Mouse (Mus musculus) stomach, embryonic 16.5 days (tissue): ENCODE measurements around the gene Tnpo1. TPM values are rescaled to one million over a fixed set of nuclear protein-coding genes. Genes with fewer than 3 reads are reported as not detected.

Experiments used
- ATAC-seq: fragments of 200-750 bp; cut with Nextera tagmentation; 2 replicates; pipeline ENCODE4 v1.8.0; 2017; ENCODE audit warnings: moderate number of reproducible peaks, moderate TSS enrichment; ENCODE audit not compliant: insufficient read depth, low FRiP score
- H3K27ac ChIP-seq: fragments of 300-500 bp; sonication (generic); 2 replicates; pipeline ENCODE4 v1.5.1; 2014; ENCODE audit warnings: low read length
- H3K27me3 ChIP-seq: fragments of 300-500 bp; sonication (generic); 2 replicates; pipeline ENCODE4 v1.6.1; 2014; ENCODE audit warnings: low read length, control low read depth, mixed read lengths; ENCODE audit not compliant: control insufficient read depth, insufficient read depth
- H3K36me3 ChIP-seq: fragments of 300-500 bp; sonication (generic); 2 replicates; pipeline ENCODE4 v1.6.1; 2014; ENCODE audit warnings: low read length; ENCODE audit not compliant: control insufficient read depth, insufficient read depth
- H3K4me1 ChIP-seq: fragments of 300-500 bp; sonication (generic); 2 replicates; pipeline ENCODE4 v1.6.1; 2014; ENCODE audit warnings: low read length, control low read depth, mixed read lengths; ENCODE audit not compliant: control insufficient read depth, insufficient read depth
- H3K4me2 ChIP-seq: fragments of 300-500 bp; sonication (generic); 2 replicates; pipeline ENCODE4 v1.6.1; 2014; ENCODE audit warnings: low read depth, low read length, mixed read lengths
- H3K4me3 ChIP-seq: fragments of 300-500 bp; sonication (generic); replicated peaks from 2 replicates; pipeline ENCODE4 v1.5.1; 2014; ENCODE audit warnings: mild to moderate bottlenecking, low read length
- H3K9ac ChIP-seq: fragments of 300-500 bp; sonication (generic); 2 replicates; pipeline ENCODE4 v1.6.1; 2014; ENCODE audit warnings: low read length
- H3K9me3 ChIP-seq: fragments of 300-500 bp; sonication (generic); replicated peaks from 2 replicates; pipeline ENCODE4 v1.6.1; 2016; ENCODE audit warnings: low read length, control low read depth; ENCODE audit not compliant: control insufficient read depth
- WGBS: fragments of 180-500 bp; shearing (Covaris S2); extraction: QIAGEN DNeasy Blood & Tissue Kit; methylation state at CpG from one replicate; pipeline ENCODE4 v1.1.7; 2014; 5-methylcytosine and 5-hydroxymethylcytosine counted together
- polyA plus RNA-seq: library from polyadenylated mRNA; unstranded; fragments of >200 nt; fragmentation: Nextera tagmentation; extraction: Ambion mirVana; gene quantifications from 2 replicates; pipeline ENCODE4 v1.2.1, GENCODE M21; 2015

The Tnpo1 gene
- polyA plus RNA-seq, 1 experiment from 2014 or later: 58.3 TPM

DNA sequence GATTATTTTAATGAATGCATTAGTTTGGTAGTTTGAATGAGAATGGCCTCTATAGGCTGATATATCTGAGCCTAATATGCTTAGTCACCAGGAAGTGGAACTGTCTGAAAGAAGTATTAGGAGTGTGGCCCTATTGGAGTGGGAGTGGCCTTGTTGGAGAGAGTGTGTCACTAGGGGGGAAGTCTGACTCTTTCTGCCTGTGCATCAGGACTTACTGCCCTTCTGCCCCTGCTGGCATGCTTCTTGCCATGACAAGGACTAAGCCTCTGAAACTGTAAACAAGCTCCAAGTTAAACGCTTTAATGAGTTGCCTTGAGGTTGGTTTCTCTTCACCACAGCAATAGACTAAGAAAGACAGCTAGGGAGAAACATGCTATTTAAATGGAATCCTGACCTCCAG lies 54.9 kb downstream of the Tnpo1 start:
- Histone ChIP-seq H3K27me3 (no peaks in the 10 kb centered on the region), H3K27ac (no peak overlapping the region), H3K4me3 (no peak overlapping the region), H3K9ac (no peak overlapping the region), H3K9me3 (no peaks in the 10 kb centered on the region), H3K4me2 (no peak overlapping the region), H3K4me1 (no peaks in the 10 kb centered on the region), H3K36me3 (peaks cover 31% of the 10 kb centered on the region)
- ATAC-seq: no peak
- WGBS: 47% methylated on average over 1 of the region's 1 CpGs

DNA sequence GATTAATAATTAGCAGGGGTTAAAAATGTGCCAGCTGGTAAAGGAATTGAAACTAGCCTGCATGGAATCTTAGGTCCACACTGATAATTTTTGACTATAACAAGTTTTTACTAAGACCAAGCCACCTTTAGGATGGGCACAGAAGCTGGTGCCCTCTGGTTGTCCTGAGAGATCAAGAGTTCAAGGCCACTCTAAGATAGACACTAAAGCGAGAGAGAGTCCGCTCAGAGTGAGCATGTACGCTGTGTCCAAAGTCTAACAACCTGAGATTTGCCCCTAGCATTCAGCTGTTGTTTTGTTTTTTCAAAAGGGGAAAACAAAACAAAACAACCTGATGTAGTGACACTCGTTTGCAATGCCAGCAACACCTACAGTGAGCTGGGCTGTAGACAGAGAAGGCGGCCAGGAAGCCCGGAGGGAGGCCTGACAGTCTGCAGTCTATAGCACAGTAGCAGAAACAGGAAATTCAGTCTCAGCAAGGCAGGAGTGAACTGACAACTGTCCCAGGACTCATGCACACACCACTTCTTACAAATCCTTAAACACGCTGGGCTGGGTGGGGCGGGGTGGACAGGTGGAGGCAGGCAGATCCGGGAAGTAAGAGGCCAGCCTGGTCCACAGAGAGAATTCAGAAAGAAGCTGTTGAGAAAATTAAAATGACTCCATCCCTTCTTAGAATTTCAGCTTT lies 57.8 kb downstream of the Tnpo1 start:
- Histone ChIP-seq H3K4me2 (no peak overlapping the region), H3K4me3 (no peak overlapping the region), H3K27ac (peak overlapping the region; percentile 67; the same call in 1 of the 2 replicates), H3K9me3 (no peaks in the 10 kb centered on the region), H3K27me3 (no peaks in the 10 kb centered on the region), H3K4me1 (no peaks in the 10 kb centered on the region), H3K9ac (no peak overlapping the region), H3K36me3 (peaks cover 24% of the 10 kb centered on the region)
- no peak for ATAC-seq
- WGBS: 84% methylated on average over 9 of the region's 9 CpGs

DNA sequence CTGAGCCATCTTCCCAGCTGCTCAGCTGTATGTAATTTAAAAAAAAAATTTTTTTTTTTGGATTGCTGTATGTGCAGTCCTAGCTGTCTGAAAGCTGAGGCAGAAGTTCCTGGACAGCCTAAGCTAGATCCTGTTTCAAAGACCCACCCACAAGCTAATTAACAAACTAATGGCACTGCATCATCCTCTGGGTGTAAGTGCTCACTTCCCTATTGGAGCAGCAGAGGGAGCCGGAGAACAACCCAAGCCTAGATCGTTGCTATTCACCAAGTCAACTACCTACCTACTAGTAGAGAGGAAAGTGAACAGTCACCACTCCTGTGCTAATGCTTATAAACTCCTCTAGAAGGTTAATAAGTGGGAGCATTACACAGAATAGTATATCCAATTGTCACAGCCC lies 58.4 kb downstream of the Tnpo1 start:
- H3K4me2 ChIP-seq: no peak overlapping the region
- peak; percentile 56; the same call in 1 of the 2 replicates for ATAC-seq
- H3K9ac ChIP-seq: no peak overlapping the region
- peaks cover 24% of the 10 kb centered on the region for H3K36me3 ChIP-seq
- H3K4me3 ChIP-seq: no peak overlapping the region
- H3K27me3 ChIP-seq: no peaks in the 10 kb centered on the region
- H3K4me1 ChIP-seq: no peaks in the 10 kb centered on the region
- H3K9me3 ChIP-seq: no peaks in the 10 kb centered on the region
- 53% methylated on average over 2 of the region's 2 CpGs for WGBS
- no peak overlapping the region for H3K27ac ChIP-seq

DNA sequence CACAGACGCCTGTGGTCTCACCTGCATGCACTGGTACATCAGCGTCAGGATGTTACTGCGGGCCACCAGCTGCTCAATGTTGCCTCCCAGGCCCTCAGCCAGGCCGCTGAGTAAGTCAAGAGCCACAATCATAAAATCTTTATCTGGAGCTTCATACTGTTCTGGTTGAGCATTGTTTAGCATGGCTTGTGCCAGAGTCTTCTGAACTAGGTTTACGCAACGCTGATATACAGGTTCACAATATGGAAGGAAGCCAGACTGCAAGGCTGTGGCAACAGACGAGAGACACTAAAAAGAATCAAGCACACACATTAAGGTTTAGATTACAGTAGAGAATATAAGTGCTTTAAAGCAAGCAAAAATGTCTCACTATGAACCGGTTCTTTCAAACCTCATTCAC lies 70.9 kb downstream of the Tnpo1 start:
- Histone ChIP-seq H3K27me3 (no peaks in the 10 kb centered on the region), H3K4me1 (no peaks in the 10 kb centered on the region), H3K9ac (no peak overlapping the region), H3K9me3 (no peaks in the 10 kb centered on the region), H3K36me3 (peaks cover 49% of the 10 kb centered on the region), H3K27ac (no peak overlapping the region), H3K4me3 (no peak overlapping the region), H3K4me2 (no peak overlapping the region)
- WGBS: 92% methylated on average over 8 of the region's 8 CpGs
- ATAC-seq: no peak

DNA sequence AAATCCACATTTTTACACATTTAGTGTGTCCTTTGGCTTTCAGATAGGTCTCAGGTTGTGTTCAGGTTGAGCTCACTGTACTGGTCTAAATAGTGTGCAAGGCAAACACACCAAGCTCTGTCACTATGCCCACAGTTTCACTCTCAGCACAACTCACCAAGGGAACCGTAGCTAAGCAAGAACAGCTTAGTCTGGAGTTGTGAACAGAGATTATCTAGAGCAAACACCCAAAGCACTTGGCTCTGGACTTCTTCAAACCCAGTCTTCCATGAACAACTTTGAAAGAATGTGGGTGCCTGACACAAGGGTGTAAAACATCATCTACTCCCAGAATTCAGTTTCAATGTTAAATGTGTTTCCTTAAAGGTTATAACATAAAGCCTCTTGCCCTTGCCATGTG lies 80.4 kb downstream of the Tnpo1 start:
- peaks cover 21% of the 10 kb centered on the region for H3K36me3 ChIP-seq
- H3K4me2 ChIP-seq: no peak overlapping the region
- no peak overlapping the region for H3K9ac ChIP-seq
- H3K27me3 ChIP-seq: no peaks in the 10 kb centered on the region
- H3K9me3 ChIP-seq: no peaks in the 10 kb centered on the region
- no peak overlapping the region for H3K27ac ChIP-seq
- no peak for ATAC-seq
- H3K4me3 ChIP-seq: no peak overlapping the region
- H3K4me1 ChIP-seq: no peaks in the 10 kb centered on the region
- WGBS: 64% methylated on average over 1 of the region's 1 CpGs

DNA sequence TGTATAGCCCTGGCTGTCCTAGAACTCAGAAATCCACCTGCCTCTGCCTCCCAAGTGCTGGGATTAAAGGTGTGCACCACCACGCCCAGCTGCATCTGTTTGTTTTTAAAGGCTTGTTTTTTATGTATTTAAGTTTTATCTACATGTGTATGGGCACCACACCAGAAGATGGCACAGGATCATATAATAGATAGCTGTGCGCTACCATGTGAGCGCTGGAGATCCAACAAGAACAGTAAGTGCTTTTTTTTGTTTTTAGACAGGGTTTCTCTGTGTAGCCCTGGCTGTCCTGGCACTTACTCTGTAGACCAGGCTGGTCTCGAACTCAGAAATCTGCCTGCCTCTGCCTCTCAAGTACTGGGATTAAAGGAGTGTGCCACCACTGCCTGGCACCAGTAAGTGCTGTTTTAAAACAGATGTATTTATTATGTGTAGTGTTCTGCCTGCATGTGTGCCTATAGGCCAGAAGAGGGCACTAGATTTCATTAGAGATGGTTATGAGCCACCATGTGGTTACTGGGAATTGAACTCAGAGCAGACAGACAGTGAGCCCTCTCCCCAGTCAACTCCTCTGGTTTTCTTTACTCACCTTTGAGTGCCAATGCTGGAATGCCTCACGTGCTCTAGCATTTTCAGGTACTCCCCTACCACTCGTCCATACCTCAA lies 89.6 kb downstream of the Tnpo1 start:
- H3K9me3 ChIP-seq: no peaks in the 10 kb centered on the region
- H3K27me3 ChIP-seq: no peaks in the 10 kb centered on the region
- H3K4me2 ChIP-seq: no peak overlapping the region
- peaks cover 7% of the 10 kb centered on the region; the same call in 1 of the 2 replicates for H3K36me3 ChIP-seq
- H3K4me1 ChIP-seq: no peaks in the 10 kb centered on the region
- 88% methylated on average over 6 of the region's 6 CpGs for WGBS
- H3K27ac ChIP-seq: no peak overlapping the region
- no peak overlapping the region for H3K9ac ChIP-seq
- ATAC-seq: no peak
- no peak overlapping the region for H3K4me3 ChIP-seq

DNA sequence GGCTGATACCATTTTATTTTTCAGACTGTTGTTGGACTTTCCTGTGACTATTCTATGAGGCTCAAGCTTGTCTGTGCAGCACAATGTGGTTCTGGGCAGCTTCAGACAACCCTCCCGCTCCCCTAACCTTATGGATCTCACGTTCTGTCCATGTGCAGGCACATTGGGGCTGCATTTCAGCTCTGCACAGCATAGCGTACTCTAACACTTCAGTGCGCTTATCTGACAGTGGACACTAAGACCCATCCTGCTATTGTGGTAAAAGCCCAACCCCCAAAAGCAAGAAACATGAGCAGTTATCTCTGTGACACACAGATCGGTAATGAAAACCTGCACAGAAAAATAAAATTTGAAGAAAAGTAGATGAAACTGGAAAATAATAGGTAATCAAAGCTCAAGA lies 90.4 kb downstream of the Tnpo1 start:
- H3K36me3 ChIP-seq: peaks cover 7% of the 10 kb centered on the region; the same call in 1 of the 2 replicates
- no peak overlapping the region for H3K4me2 ChIP-seq
- WGBS: 87% methylated on average over 5 of the region's 5 CpGs
- no peak overlapping the region for H3K27ac ChIP-seq
- H3K4me1 ChIP-seq: no peaks in the 10 kb centered on the region
- ATAC-seq: no peak
- H3K27me3 ChIP-seq: no peaks in the 10 kb centered on the region
- no peaks in the 10 kb centered on the region for H3K9me3 ChIP-seq
- no peak overlapping the region for H3K4me3 ChIP-seq
- no peak overlapping the region for H3K9ac ChIP-seq

DNA sequence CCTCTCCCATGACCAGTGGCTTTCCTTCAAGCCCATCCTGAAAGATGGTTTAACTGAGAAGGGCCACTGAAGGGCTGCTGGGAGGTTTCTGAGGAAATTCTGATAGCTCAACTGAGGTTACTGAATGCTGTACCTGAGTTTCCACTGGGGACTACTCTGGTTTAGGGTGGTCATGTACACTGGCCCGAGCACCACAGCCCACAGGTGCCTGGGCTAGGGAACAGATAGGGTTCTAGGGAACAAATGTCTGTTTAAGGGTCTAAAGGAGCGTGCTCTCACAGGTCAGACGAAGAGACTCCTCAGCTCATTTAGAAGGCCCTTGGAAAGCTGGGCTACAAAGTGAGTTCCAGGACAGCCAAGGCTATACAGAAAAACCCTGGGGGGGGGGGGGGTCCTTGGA lies 91.5 kb downstream of the Tnpo1 start:
- 83% methylated on average over 3 of the region's 3 CpGs for WGBS
- H3K4me3 ChIP-seq: no peak overlapping the region
- no peak overlapping the region for H3K4me2 ChIP-seq
- H3K9me3 ChIP-seq: no peaks in the 10 kb centered on the region
- no peak overlapping the region for H3K27ac ChIP-seq
- H3K36me3 ChIP-seq: peaks cover 7% of the 10 kb centered on the region; the same call in 1 of the 2 replicates
- no peak overlapping the region for H3K9ac ChIP-seq
- no peaks in the 10 kb centered on the region for H3K27me3 ChIP-seq
- ATAC-seq: no peak
- H3K4me1 ChIP-seq: no peaks in the 10 kb centered on the region

DNA sequence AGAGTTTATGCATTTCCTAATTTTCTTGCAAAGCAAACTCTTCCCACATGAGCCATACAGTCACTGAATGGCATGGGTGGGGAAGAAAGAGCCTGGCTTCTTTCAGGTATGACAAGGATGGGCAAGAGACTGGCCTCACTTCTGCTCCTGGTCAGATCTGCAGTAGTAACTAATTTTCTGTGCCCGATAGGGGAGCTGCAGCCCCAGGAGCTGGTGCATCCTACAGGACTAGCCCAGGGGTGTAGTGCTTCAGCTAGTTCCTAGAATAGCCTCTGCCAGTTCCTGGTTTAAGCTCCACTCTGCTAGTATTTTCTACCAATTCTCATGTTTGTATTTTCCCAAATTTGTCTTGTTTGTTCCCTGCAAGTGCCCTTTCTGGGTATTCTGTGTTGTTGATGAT lies 92.0 kb downstream of the Tnpo1 start:
- no peak overlapping the region for H3K4me2 ChIP-seq
- no peaks in the 10 kb centered on the region for H3K4me1 ChIP-seq
- no peaks in the 10 kb centered on the region for H3K27me3 ChIP-seq
- H3K27ac ChIP-seq: no peak overlapping the region
- WGBS: 36% methylated on average over 1 of the region's 1 CpGs
- H3K4me3 ChIP-seq: no peak overlapping the region
- H3K36me3 ChIP-seq: peaks cover 7% of the 10 kb centered on the region; the same call in 1 of the 2 replicates
- H3K9me3 ChIP-seq: no peaks in the 10 kb centered on the region
- no peak for ATAC-seq
- no peak overlapping the region for H3K9ac ChIP-seq
